Mouse (Mus musculus): Measurements from ENCODE around the gene Pde6h. TPM values are rescaled to one million over a fixed set of nuclear protein-coding genes. Genes with fewer than 3 reads are reported as not detected.

Pde6h gene
- polyA plus RNA-seq, 1 experiment from 2014 or later, result not detected

DNA sequence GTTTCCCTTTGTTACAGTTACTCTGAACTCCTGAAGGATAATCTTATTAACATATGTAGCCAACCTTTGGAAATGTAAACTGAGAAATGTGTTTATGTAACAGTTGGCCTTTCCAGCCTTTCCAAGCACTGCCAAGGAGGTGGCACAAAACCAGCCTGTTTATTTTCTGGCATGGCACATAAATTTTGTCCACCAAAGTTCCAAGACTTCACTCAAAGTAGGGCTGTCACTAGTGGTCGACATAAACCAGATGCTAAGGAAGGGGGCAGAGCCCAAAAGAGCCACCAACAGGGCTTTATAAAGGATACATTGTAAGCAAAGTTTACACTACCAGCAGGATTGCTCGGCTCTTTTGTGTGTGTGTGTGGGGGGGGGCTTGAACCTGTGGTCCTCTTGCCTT, 5.7 kb upstream of the Pde6h start:
- Histone ChIP-seq H3K4me1 (ENCODE audit: control insufficient read depth, insufficient read depth, low read length) (no peaks in the 10 kb centered on the region), H3K27me3 (replicated peaks; ENCODE audit: control insufficient read depth, insufficient read depth, low read length) (no peaks in the 10 kb centered on the region), H3K4me2 (ENCODE audit: low read length) (no peak overlapping the region), H3K27ac (ENCODE audit: low read depth, low read length) (no peak overlapping the region), H3K9me3 (replicated peaks; ENCODE audit: control insufficient read depth, low read length) (no peaks in the 10 kb centered on the region), H3K9ac (ENCODE audit: low read length) (no peak overlapping the region), H3K36me3 (ENCODE audit: control insufficient read depth, insufficient read depth, low read length) (no peaks in the 10 kb centered on the region), H3K4me3 (ENCODE audit: low read depth, low read length) (no peak overlapping the region)
- 11% methylated on average over 2 of the region's 2 CpGs for WGBS
- DNase-seq (ENCODE audit: low spot score) (no peak), ATAC-seq (no peak)

DNA sequence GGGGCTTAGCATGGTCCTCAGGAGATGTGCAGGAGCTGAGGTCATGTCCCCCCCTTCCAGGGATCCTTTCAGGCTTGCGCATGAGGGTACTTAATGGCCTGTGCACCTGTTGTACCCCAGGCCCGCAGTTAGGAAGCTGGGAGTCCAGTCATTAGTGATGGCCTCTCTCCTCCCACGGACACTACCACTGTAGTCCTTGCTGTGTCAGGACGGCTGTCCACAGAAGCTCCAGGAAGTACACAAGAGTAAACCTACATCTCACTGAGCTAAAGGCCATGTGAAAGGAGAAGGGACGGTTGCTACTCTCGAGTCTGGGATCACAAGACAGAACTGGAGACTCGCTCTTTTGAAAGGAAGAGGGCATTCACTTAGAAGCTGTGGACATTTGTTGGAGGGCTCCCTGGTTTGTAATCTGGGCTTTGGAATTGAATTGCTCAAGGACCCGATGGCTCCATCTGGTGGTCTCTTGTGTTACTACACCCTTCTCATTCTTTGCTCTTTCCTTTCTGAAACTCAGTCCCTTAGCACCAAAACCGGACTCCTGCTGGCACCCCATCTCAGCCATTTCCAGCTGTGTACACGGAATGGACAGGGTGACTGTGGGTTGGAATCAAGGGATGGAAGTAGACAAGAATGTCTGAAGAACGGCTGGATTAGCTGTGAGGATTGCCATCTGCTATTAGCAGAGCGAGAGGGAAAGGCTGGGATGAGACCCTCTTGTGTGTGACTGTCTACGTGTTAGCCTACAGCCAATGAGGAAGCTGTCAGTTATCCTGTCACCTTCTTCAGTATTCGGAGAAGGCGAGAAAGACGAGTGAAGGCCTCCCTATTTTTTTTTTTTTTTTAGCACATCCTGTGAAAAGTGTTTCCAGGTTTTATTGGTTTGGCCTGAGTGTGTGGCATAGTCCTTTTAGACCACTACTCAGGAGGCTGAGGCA, 3.0 kb upstream of the Pde6h start:
- H3K27ac ChIP-seq (ENCODE audit: low read depth, low read length), result no peak overlapping the region
- ATAC-seq (peak; percentile 48; the same call in 1 of the 2 replicates), DNase-seq (ENCODE audit: low spot score) (peak; percentile 82)
- WGBS, result 46% methylated on average over 16 of the region's 16 CpGs
- no peaks in the 10 kb centered on the region for H3K9me3 ChIP-seq (replicated peaks; ENCODE audit: control insufficient read depth, low read length)
- H3K36me3 ChIP-seq (ENCODE audit: control insufficient read depth, insufficient read depth, low read length), result no peaks in the 10 kb centered on the region
- no peaks in the 10 kb centered on the region for H3K27me3 ChIP-seq (replicated peaks; ENCODE audit: control insufficient read depth, insufficient read depth, low read length)
- H3K4me2 ChIP-seq (ENCODE audit: low read length), result no peak overlapping the region
- no peak overlapping the region for H3K4me3 ChIP-seq (ENCODE audit: low read depth, low read length)
- no peaks in the 10 kb centered on the region for H3K4me1 ChIP-seq (ENCODE audit: control insufficient read depth, insufficient read depth, low read length)
- H3K9ac ChIP-seq (ENCODE audit: low read length), result no peak overlapping the region

DNA sequence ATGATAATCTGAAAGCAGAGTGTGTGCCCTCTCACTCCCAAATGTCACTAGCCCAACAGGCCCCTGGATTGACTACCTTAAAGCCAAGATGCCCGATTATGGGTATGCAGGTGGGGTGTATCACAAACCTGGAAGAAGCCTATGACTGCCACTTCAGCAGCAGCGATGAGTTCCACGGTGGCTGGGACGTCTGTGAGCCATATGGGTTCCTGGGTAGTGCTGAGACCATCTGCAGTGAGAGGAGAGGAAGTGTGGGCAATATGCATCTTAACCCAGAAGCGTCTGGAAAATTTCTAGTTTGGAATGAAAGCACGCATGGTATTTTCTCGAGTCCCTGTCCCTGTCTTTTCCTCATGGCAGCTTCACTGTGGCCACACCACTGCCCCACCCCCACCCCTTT, 2.0 kb upstream of the Pde6h start:
- Histone ChIP-seq H3K4me2 (ENCODE audit: low read length) (no peak overlapping the region), H3K36me3 (ENCODE audit: control insufficient read depth, insufficient read depth, low read length) (no peaks in the 10 kb centered on the region), H3K27me3 (replicated peaks; ENCODE audit: control insufficient read depth, insufficient read depth, low read length) (no peaks in the 10 kb centered on the region), H3K9me3 (replicated peaks; ENCODE audit: control insufficient read depth, low read length) (no peaks in the 10 kb centered on the region), H3K27ac (ENCODE audit: low read depth, low read length) (no peak overlapping the region), H3K4me3 (ENCODE audit: low read depth, low read length) (no peak overlapping the region), H3K9ac (ENCODE audit: low read length) (no peak overlapping the region), H3K4me1 (ENCODE audit: control insufficient read depth, insufficient read depth, low read length) (no peaks in the 10 kb centered on the region)
- ATAC-seq (peak; percentile 62; the same call in 1 of the 2 replicates), DNase-seq (ENCODE audit: low spot score) (peak; percentile 45)
- 75% methylated on average over 7 of the region's 7 CpGs for WGBS

DNA sequence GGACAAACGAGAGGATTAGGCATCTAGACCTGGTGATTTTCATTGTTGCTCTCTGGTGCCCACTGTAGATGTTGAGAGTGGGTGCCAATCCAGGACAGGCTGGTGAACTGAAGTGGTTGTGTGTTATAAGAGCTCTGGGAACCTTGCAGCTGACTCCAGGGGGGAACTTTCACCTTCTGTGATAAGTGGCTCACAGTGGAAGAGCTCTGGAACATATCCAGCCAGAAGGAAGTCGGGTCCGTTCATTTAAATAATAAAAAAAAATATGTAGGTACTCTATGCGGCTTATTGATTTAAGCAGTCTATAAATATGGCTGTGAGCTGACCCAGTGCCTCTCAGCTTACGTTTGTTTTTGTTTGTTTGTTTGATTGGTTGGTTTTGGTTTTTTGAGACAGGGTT, 1.6 kb upstream of the Pde6h start, which contains the start of gene Erp27:
Gene Erp27, minus strand, starts transcription at position 101 of the 400 bp plus-strand sequence.
- Histone ChIP-seq H3K27me3 (replicated peaks; ENCODE audit: control insufficient read depth, insufficient read depth, low read length) (no peaks in the 10 kb centered on the region), H3K9ac (ENCODE audit: low read length) (no peak within 1 kb of the TSS), H3K4me3 (ENCODE audit: low read depth, low read length) (no peak within 1 kb of the TSS), H3K27ac (ENCODE audit: low read depth, low read length) (no peak within 1 kb of the TSS), H3K4me2 (ENCODE audit: low read length) (no peak within 1 kb of the TSS), H3K4me1 (ENCODE audit: control insufficient read depth, insufficient read depth, low read length) (no peaks in the 10 kb centered on the region), H3K9me3 (replicated peaks; ENCODE audit: control insufficient read depth, low read length) (no peaks in the 10 kb centered on the region), H3K36me3 (ENCODE audit: control insufficient read depth, insufficient read depth, low read length) (no peaks in the 10 kb centered on the region)
- WGBS, result 80% methylated on average over 5 of the region's 5 CpGs
- no peak for ATAC-seq
- DNase-seq (ENCODE audit: low spot score), result no peak

DNA sequence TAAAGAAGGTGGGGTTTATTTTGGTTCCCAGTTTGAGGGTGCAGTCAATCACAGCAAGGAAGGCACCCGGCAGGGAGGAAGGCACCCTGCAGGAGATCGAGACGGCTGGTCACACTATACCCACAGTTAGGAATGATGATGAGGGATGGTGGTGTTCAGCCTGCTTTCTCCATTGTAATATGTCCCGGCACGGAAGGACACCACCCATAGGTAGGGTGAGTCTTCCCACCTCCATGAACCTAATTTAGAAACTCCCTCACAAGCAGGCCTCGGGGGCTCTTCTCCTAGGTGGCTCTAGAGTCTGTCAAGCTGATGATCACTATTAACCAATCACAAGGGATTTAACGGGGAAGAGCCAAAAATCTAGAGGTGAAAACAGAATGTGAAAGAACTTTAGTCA, 761 bp upstream of the Pde6h start:
- H3K9me3 ChIP-seq (replicated peaks; ENCODE audit: control insufficient read depth, low read length), result no peaks in the 10 kb centered on the region
- H3K4me3 ChIP-seq (ENCODE audit: low read depth, low read length), result no peak overlapping the region
- no peak overlapping the region for H3K9ac ChIP-seq (ENCODE audit: low read length)
- no peaks in the 10 kb centered on the region for H3K4me1 ChIP-seq (ENCODE audit: control insufficient read depth, insufficient read depth, low read length)
- no peaks in the 10 kb centered on the region for H3K36me3 ChIP-seq (ENCODE audit: control insufficient read depth, insufficient read depth, low read length)
- H3K27ac ChIP-seq (ENCODE audit: low read depth, low read length), result no peak overlapping the region
- ATAC-seq (no peak), DNase-seq (ENCODE audit: low spot score) (no peak)
- H3K27me3 ChIP-seq (replicated peaks; ENCODE audit: control insufficient read depth, insufficient read depth, low read length), result no peaks in the 10 kb centered on the region
- WGBS, result 92% methylated on average over 7 of the region's 7 CpGs
- H3K4me2 ChIP-seq (ENCODE audit: low read length), result no peak overlapping the region

DNA sequence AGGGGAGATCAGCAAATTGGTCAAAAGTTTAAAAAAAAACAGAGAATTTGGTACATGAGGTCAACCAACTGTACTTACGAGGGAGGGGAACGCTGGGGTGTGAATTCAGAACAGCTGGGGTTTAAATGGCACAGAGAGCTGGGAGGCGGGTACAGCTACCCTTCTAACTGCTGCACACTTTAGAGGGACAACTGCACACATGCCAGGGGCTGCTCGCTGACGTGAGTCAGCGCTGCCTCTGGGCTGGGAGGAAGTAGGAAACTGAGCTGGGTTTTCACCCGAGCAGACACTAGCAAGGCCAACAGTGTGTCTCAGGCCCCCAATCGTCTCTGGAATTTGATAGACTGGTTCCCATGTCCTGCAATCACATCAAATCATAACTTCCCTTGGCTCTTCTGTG, 1.4 kb downstream of the Pde6h start:
- Histone ChIP-seq H3K9me3 (replicated peaks; ENCODE audit: control insufficient read depth, low read length) (no peaks in the 10 kb centered on the region), H3K4me1 (ENCODE audit: control insufficient read depth, insufficient read depth, low read length) (no peaks in the 10 kb centered on the region), H3K27ac (ENCODE audit: low read depth, low read length) (no peak overlapping the region), H3K4me3 (ENCODE audit: low read depth, low read length) (no peak overlapping the region), H3K4me2 (ENCODE audit: low read length) (no peak overlapping the region), H3K9ac (ENCODE audit: low read length) (no peak overlapping the region), H3K36me3 (ENCODE audit: control insufficient read depth, insufficient read depth, low read length) (no peaks in the 10 kb centered on the region), H3K27me3 (replicated peaks; ENCODE audit: control insufficient read depth, insufficient read depth, low read length) (no peaks in the 10 kb centered on the region)
- DNase-seq (ENCODE audit: low spot score) (no peak), ATAC-seq (no peak)
- WGBS, result 81% methylated on average over 8 of the region's 8 CpGs

DNA sequence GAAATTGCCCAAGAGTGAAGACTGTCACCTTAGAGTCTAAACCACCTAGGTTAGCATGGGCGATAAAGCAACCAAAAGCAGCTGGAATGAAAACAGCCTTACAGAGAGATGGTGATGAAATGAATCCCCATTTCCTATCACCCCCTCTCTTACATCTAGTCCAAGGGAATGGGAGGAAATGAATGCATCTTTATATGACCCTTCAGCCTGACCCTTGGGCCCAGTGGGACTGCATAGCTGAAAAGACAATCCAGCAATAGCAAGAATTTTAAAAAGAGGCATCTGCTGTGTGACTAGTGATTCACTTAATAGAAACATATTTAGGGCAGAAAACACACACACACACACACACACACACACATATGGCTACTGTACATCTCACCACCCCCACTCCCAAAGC, 4.0 kb downstream of the Pde6h start:
- ATAC-seq, result no peak
- H3K27me3 ChIP-seq (replicated peaks; ENCODE audit: control insufficient read depth, insufficient read depth, low read length), result no peaks in the 10 kb centered on the region
- H3K4me3 ChIP-seq (ENCODE audit: low read depth, low read length), result no peak overlapping the region
- H3K4me1 ChIP-seq (ENCODE audit: control insufficient read depth, insufficient read depth, low read length), result no peaks in the 10 kb centered on the region
- no peak for DNase-seq (ENCODE audit: low spot score)
- H3K9me3 ChIP-seq (replicated peaks; ENCODE audit: control insufficient read depth, low read length), result no peaks in the 10 kb centered on the region
- H3K36me3 ChIP-seq (ENCODE audit: control insufficient read depth, insufficient read depth, low read length), result no peaks in the 10 kb centered on the region
- 84% methylated on average over 1 of the region's 1 CpGs for WGBS
- H3K4me2 ChIP-seq (ENCODE audit: low read length), result no peak overlapping the region
- no peak overlapping the region for H3K27ac ChIP-seq (ENCODE audit: low read depth, low read length)
- H3K9ac ChIP-seq (ENCODE audit: low read length), result no peak overlapping the region

DNA sequence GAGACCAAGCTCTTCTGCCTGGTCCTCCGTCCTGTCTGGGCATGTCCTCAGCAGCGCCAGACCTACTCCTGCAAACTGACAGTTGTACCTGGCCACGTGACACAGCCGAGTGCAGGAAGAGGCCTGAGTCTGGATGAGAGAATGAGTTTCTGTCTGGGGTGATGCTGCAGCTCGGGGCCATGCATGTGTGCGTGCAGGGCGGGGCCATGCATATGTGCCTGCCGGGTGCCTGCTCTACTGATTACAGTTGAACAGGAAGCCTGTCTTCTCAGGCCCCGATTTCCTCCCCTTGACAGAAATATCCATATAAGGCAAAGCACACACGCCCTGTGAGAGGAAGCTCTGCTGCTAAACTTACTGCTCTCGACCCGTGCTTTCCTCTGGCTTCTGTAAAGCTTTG, 7.0 kb downstream of the Pde6h start:
- no peak overlapping the region for H3K27ac ChIP-seq (ENCODE audit: low read depth, low read length)
- no peak for DNase-seq (ENCODE audit: low spot score)
- no peaks in the 10 kb centered on the region for H3K36me3 ChIP-seq (ENCODE audit: control insufficient read depth, insufficient read depth, low read length)
- no peak overlapping the region for H3K4me2 ChIP-seq (ENCODE audit: low read length)
- H3K4me1 ChIP-seq (ENCODE audit: control insufficient read depth, insufficient read depth, low read length), result no peaks in the 10 kb centered on the region
- no peaks in the 10 kb centered on the region for H3K27me3 ChIP-seq (replicated peaks; ENCODE audit: control insufficient read depth, insufficient read depth, low read length)
- no peak for ATAC-seq
- H3K9ac ChIP-seq (ENCODE audit: low read length), result no peak overlapping the region
- no peak overlapping the region for H3K4me3 ChIP-seq (ENCODE audit: low read depth, low read length)
- WGBS, result 74% methylated on average over 12 of the region's 12 CpGs
- no peaks in the 10 kb centered on the region for H3K9me3 ChIP-seq (replicated peaks; ENCODE audit: control insufficient read depth, low read length)

DNA sequence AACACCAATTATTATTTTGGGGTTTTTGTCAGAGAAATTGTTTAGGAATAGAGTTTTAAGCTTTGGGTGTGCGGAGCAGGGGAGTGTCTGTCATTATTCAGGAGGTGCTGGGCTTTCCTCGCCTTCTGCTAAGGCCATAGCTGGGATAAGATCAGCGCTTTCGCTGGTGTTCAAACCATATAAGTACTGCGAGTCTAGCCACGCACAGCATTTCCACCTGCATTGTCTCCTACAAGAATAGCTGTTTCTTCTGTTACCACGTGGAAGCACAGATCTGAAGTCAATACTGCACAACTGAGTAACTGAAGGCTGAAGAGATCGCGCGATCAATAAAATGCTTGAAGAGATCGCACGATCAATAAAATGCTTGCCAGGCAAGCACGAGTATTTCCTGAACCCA, 7.6 kb downstream of the Pde6h start:
- no peaks in the 10 kb centered on the region for H3K27me3 ChIP-seq (replicated peaks; ENCODE audit: control insufficient read depth, insufficient read depth, low read length)
- no peaks in the 10 kb centered on the region for H3K9me3 ChIP-seq (replicated peaks; ENCODE audit: control insufficient read depth, low read length)
- ATAC-seq, result no peak
- WGBS, result 85% methylated on average over 13 of the region's 13 CpGs
- no peak overlapping the region for H3K4me2 ChIP-seq (ENCODE audit: low read length)
- no peaks in the 10 kb centered on the region for H3K36me3 ChIP-seq (ENCODE audit: control insufficient read depth, insufficient read depth, low read length)
- H3K4me3 ChIP-seq (ENCODE audit: low read depth, low read length), result no peak overlapping the region
- no peaks in the 10 kb centered on the region for H3K4me1 ChIP-seq (ENCODE audit: control insufficient read depth, insufficient read depth, low read length)
- H3K27ac ChIP-seq (ENCODE audit: low read depth, low read length), result no peak overlapping the region
- no peak for DNase-seq (ENCODE audit: low spot score)
- no peak overlapping the region for H3K9ac ChIP-seq (ENCODE audit: low read length)

All from forebrain, embryonic 14.5 days (tissue).